Mouse (Mus musculus) neural tube, embryonic 15.5 days (tissue): ENCODE measurements around the gene Ltbp1. TPM values are rescaled to one million over a fixed set of nuclear protein-coding genes. Genes with fewer than 3 reads are reported as not detected.

Source experiments
- ATAC-seq: fragments of 200-750 bp; cut with Nextera tagmentation; 2 replicates; pipeline ENCODE4 v1.8.0; 2017; ENCODE audit warnings: mild to moderate bottlenecking, moderate TSS enrichment, moderate library complexity; ENCODE audit not compliant: low FRiP score
- H3K27ac ChIP-seq: fragments of 300-500 bp; sonication (generic); replicated peaks from 2 replicates; pipeline ENCODE4 v1.5.1; 2015; ENCODE audit warnings: mild to moderate bottlenecking, inconsistent platforms
- H3K27me3 ChIP-seq: fragments of 300-500 bp; sonication (generic); replicated peaks from 2 replicates; pipeline ENCODE4 v1.6.1; 2015; ENCODE audit warnings: inconsistent platforms
- H3K36me3 ChIP-seq: fragments of 300-500 bp; sonication (generic); 2 replicates; pipeline ENCODE4 v1.6.1; 2015; ENCODE audit warnings: inconsistent platforms
- H3K4me1 ChIP-seq: fragments of 300-500 bp; sonication (generic); 2 replicates; pipeline ENCODE4 v1.6.1; 2015; ENCODE audit warnings: inconsistent platforms
- H3K4me2 ChIP-seq: fragments of 300-500 bp; sonication (generic); 2 replicates; pipeline ENCODE4 v1.6.1; 2015; ENCODE audit warnings: inconsistent platforms, mild to moderate bottlenecking, moderate library complexity
- H3K4me3 ChIP-seq: fragments of 300-500 bp; sonication (generic); replicated peaks from 2 replicates; pipeline ENCODE4 v1.5.1; 2015; ENCODE audit warnings: mild to moderate bottlenecking, inconsistent platforms
- H3K9ac ChIP-seq: fragments of 300-500 bp; sonication (generic); replicated peaks from 2 replicates; pipeline ENCODE4 v1.6.1; 2015; ENCODE audit warnings: mild to moderate bottlenecking, inconsistent platforms
- H3K9me3 ChIP-seq: fragments of 300-500 bp; sonication (generic); replicated peaks from 2 replicates; pipeline ENCODE4 v1.6.1; 2016; ENCODE audit warnings: inconsistent platforms
- WGBS: fragments of 180-500 bp; shearing (Covaris S2); methylation state at CpG from one replicate; pipeline ENCODE4 v1.1.7; 2015; ENCODE audit warnings: mixed read lengths; 5-methylcytosine and 5-hydroxymethylcytosine counted together
- polyA plus RNA-seq: library from polyadenylated mRNA; unstranded; fragments of >200 nt; fragmentation: Nextera tagmentation; extraction: Ambion mirVana; gene quantifications from 2 replicates; pipeline ENCODE4 v1.2.1, GENCODE M21; 2015

Gene Ltbp1
- polyA plus RNA-seq, 1 experiment from 2014 or later = 3.6 TPM

DNA sequence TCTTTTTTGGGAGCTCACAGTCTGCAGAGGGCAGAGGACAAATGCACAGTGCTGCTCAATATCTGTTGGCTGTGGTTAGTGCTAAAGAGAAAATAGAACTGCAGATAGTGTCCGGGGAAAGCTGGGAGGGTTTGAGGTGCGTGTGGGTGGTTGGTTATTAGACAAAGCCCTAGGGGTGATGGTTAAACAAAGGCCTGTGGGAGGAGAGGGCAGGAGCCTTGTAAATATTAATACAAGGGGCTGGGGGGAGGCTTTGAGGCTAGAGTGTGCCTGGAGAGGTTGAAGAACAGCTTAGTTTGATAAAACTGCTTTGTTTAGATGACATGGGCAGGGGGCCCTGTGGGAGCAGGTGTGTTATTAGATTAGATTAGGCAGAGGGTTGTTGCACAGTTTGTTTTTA, 65.8 kb downstream of the Ltbp1 start:
- ATAC-seq = no peak
- 3% methylated on average over 2 of the region's 2 CpGs for WGBS
- Histone ChIP-seq H3K4me2 (no peak overlapping the region), H3K36me3 (no peaks in the 10 kb centered on the region), H3K9ac (no peak overlapping the region), H3K27me3 (no peaks in the 10 kb centered on the region), H3K4me3 (no peak overlapping the region), H3K9me3 (no peaks in the 10 kb centered on the region), H3K4me1 (0 out of 2 replicates have a peak, but pooled peaks cover 5% of the 10 kb centered on the region), H3K27ac (no peak overlapping the region)

DNA sequence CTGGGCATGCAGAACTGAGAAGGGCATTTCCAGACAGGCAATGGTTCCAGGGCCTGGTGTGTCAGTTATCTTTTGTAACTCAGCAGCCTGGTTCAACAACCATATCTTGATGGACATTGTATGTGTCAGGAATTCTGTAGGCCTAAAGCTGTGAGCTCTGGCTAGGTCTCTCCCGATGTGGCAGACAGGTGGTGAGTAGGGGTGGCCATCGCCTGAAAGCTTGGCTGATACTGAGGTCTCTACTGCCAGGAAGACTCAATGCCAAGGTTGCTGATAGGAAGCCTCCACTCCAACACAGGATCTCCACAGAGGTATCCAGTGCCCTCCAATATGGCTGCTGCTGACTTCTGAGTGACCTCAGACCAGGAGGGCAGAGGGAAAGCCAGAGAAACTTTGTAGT, 66.4 kb downstream of the Ltbp1 start:
- 97% methylated on average over 2 of the region's 2 CpGs for WGBS
- Histone ChIP-seq H3K36me3 (no peaks in the 10 kb centered on the region), H3K9me3 (no peaks in the 10 kb centered on the region), H3K4me1 (0 out of 2 replicates have a peak, but pooled peaks cover 5% of the 10 kb centered on the region), H3K27ac (no peak overlapping the region), H3K4me3 (no peak overlapping the region), H3K4me2 (no peak overlapping the region), H3K27me3 (no peaks in the 10 kb centered on the region), H3K9ac (no peak overlapping the region)
- ATAC-seq = no peak

DNA sequence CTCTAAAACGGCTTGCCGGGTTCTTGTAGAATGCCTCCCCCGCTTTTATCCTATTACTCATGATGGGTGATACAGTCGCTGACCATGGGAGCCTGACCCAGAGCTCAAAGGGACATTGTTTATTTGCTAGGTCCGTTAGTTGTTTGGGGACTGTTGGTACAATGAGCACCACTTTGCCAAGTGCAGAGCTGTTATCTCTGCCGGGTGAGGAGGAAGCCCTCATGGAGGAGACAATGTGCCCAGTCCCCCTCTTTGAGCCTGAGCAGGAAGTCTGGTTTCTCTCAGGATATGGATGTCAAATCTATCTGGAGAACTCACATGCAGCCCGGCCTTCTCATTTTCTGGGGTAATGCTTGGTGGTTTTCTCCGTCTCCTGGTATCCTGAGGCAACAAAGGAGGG, 68.5 kb downstream of the Ltbp1 start:
- no peak overlapping the region for H3K4me3 ChIP-seq
- no peak overlapping the region for H3K9ac ChIP-seq
- no peak for ATAC-seq
- 61% methylated on average over 8 of the region's 8 CpGs for WGBS
- H3K27ac ChIP-seq = no peak overlapping the region
- H3K27me3 ChIP-seq = no peaks in the 10 kb centered on the region
- no peak overlapping the region for H3K4me2 ChIP-seq
- no peaks in the 10 kb centered on the region for H3K4me1 ChIP-seq
- no peaks in the 10 kb centered on the region for H3K36me3 ChIP-seq
- no peaks in the 10 kb centered on the region for H3K9me3 ChIP-seq

DNA sequence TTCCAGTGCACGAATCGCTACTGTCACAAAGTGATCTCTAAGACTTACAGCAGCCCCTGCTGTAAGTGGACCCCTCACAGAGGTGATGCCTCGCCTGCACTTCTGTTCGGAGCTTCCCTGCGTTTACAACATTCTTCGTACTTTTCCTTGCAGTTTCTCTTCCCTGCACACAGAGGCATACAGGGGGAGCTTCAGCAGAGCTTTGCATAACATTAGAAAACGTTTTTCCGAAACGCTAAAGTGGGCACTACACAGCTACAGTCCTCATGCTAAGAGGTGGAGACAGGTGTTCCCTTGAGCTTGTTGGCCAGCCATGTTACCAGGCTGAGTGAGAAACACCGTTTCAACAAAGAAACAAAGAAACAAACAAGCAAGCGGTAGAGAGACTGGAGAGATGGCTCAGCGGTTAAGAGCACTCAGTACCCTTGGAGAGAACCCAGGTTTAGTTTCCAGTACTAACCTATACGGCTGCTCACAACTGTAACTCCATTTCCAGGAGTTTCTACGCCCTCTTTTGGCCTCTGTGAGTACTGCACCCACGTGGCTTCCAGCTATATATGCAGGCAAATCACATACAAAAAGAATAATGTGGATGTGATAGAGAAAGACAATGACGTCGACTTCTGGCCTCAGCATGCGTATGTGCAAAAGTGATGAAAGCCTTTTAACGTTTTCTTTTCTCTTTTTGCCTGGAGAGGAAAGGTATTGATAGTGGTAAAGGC, 69.8 kb downstream of the Ltbp1 start:
- Histone ChIP-seq H3K9me3 (no peaks in the 10 kb centered on the region), H3K4me2 (no peak overlapping the region), H3K4me3 (no peak overlapping the region), H3K4me1 (no peaks in the 10 kb centered on the region), H3K36me3 (no peaks in the 10 kb centered on the region), H3K27ac (no peak overlapping the region), H3K27me3 (no peaks in the 10 kb centered on the region), H3K9ac (no peak overlapping the region)
- ATAC-seq = no peak
- WGBS = 74% methylated on average over 19 of the region's 19 CpGs

DNA sequence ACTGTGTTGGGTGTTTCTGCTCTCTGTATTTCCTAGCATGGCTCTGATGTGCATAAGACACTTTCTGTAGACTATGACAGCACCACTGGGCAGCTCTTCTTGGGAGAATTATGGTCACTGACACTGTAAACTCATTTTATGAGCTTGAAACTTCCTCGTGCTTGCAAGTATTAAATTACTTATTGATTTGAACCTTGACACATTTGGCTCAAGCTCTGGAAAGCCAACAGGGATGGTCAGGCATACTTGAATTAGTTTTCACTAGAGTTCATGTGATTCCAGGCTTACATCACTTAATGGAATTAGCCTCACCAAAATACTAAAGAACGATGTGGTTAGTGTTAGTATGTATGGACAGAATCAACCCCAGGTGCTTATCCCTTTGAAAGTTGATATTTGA, 76.0 kb downstream of the Ltbp1 start:
- Histone ChIP-seq H3K9ac (no peak overlapping the region), H3K4me2 (no peak overlapping the region), H3K36me3 (no peaks in the 10 kb centered on the region), H3K27me3 (no peaks in the 10 kb centered on the region), H3K9me3 (no peaks in the 10 kb centered on the region), H3K4me1 (no peaks in the 10 kb centered on the region), H3K27ac (no peak overlapping the region), H3K4me3 (no peak overlapping the region)
- 76% methylated on average over 2 of the region's 2 CpGs for WGBS
- no peak for ATAC-seq

DNA sequence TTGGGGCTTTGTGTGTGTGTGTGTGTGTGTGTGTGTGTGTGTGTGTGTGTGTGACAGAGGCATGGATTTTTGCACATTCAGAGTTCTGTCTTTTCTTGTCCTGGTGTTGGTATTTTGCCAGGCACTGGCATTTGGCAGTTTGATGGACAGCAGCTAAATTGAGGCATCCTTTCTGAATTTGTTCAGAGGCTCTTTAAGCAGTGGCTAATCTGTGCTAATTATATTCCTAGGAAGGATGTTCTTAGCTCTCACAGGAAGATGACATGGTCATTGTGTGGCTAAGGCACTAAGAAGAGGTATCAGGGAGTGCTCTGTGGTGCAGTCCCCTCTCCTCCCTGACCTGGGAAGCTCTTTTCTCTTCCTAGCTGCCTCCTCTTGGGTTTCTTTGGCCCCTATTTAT, 77.1 kb downstream of the Ltbp1 start:
- Histone ChIP-seq H3K36me3 (no peaks in the 10 kb centered on the region), H3K4me3 (no peak overlapping the region), H3K4me2 (no peak overlapping the region), H3K27me3 (no peaks in the 10 kb centered on the region), H3K9ac (no peak overlapping the region), H3K4me1 (no peaks in the 10 kb centered on the region), H3K27ac (no peak overlapping the region), H3K9me3 (no peaks in the 10 kb centered on the region)
- ATAC-seq = no peak

DNA sequence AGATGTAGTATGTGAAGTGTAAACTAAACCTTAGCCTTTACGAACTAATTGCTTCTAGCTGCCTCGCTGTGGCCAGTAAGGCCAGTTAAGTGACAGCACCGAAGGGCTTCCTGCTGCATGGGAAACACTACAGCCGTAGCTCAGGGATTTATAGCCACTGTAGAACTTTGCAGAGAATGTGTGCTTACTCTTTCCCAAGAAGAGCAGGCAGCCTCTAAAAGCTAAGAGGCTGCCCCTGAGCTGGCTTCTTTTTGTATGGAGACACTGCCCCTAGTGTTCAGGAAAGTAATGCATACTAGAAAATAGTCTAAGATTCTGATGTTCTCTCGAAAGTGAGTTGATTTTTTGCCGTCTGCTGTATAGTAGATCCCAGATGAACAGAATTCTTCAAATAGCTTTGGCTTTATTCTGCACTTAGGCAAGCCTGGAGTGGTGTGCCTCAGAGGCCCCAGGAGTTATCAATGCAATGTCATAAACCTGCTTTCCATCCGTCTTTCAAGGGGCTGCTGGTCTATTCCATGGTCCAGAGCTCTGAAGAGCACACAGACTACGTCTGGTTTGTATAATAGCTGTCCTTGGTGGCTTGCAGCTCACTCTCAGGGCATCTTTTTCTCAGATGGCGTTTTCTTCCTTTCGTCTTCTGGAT, 82.1 kb downstream of the Ltbp1 start:
- Histone ChIP-seq H3K27ac (no peak overlapping the region), H3K4me2 (no peak overlapping the region), H3K4me1 (0 out of 2 replicates have a peak, but pooled peaks cover 3% of the 10 kb centered on the region), H3K9ac (no peak overlapping the region), H3K9me3 (no peaks in the 10 kb centered on the region), H3K36me3 (no peaks in the 10 kb centered on the region), H3K27me3 (no peaks in the 10 kb centered on the region), H3K4me3 (no peak overlapping the region)
- peak; percentile 75 for ATAC-seq
- 31% methylated on average over 10 of the region's 10 CpGs for WGBS

DNA sequence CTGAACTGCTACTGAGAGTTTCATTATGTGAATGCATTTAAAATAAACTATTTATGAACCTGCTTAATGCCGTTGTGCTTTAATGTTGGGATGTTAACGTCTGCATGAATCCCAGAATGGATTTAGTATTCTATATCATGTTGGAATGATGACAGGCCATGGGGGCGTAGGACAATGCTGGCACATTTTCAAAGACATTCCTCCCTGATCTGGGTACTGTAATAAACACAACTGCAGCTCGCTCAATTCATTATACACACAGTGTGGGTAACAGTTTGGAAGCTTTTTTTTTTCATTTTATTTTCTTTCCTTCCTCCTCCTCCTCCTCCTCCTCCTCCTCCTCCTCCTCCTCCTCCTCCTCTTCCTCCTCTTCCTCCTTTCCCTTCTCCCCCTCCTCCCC, 82.9 kb downstream of the Ltbp1 start:
- 0 out of 2 replicates have a peak, but pooled peaks cover 3% of the 10 kb centered on the region for H3K4me1 ChIP-seq
- H3K9ac ChIP-seq = no peak overlapping the region
- no peak for ATAC-seq
- no peaks in the 10 kb centered on the region for H3K36me3 ChIP-seq
- no peak overlapping the region for H3K4me2 ChIP-seq
- no peaks in the 10 kb centered on the region for H3K9me3 ChIP-seq
- H3K27ac ChIP-seq = no peak overlapping the region
- no peaks in the 10 kb centered on the region for H3K27me3 ChIP-seq
- no peak overlapping the region for H3K4me3 ChIP-seq
- 69% methylated on average over 4 of the region's 4 CpGs for WGBS

DNA sequence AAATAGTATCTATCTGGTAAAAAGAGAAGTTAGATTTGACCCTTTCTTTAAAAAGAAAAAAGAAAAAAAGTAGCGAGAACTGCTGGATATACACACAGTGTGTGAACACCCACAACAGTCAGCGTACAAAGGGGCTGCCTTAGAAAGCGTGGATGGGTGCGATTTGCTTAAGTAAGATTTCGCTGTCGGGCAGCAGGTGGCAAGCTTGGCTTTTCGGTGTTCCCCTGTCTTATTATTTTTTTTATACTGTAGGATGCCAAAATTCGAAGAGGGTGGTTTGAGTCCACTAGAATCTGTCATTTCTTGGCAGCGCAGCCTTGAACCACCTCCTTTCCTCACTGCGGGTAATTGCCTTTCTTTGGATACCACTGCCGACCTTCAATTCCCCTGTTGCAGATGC, 83.4 kb downstream of the Ltbp1 start:
- no peak overlapping the region for H3K4me2 ChIP-seq
- H3K27ac ChIP-seq = no peak overlapping the region
- no peaks in the 10 kb centered on the region for H3K9me3 ChIP-seq
- H3K27me3 ChIP-seq = no peaks in the 10 kb centered on the region
- H3K9ac ChIP-seq = no peak overlapping the region
- no peaks in the 10 kb centered on the region for H3K36me3 ChIP-seq
- WGBS = 83% methylated on average over 11 of the region's 11 CpGs
- H3K4me1 ChIP-seq = 0 out of 2 replicates have a peak, but pooled peaks cover 3% of the 10 kb centered on the region
- no peak overlapping the region for H3K4me3 ChIP-seq
- ATAC-seq = 0 out of 2 replicates have a peak, but pooled peaks have one; percentile 45

DNA sequence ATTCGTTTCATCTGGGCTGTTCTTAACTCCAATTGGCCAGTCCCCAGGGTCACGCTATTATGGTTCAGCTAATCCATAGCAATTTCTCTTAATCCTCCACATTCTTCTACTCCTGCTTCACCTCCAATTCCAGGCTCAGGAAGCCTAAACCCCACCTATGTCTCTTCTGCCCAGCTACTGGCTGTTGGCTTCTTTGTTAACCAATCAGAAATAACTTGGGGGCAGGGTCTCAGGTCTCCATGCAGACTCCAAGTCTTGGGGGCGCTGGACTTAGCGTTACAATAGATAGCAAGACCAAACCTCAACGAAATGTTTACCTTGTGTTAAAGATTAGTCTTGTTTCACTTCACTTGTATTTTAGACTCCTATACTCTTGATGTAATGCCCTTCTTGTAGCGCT, 85.2 kb downstream of the Ltbp1 start:
- H3K4me3 ChIP-seq = no peak overlapping the region
- H3K4me1 ChIP-seq = 0 out of 2 replicates have a peak, but pooled peaks cover 3% of the 10 kb centered on the region
- no peaks in the 10 kb centered on the region for H3K36me3 ChIP-seq
- H3K27ac ChIP-seq = no peak overlapping the region
- WGBS = 89% methylated on average over 6 of the region's 6 CpGs
- H3K9me3 ChIP-seq = no peaks in the 10 kb centered on the region
- no peak overlapping the region for H3K9ac ChIP-seq
- ATAC-seq = no peak
- no peak overlapping the region for H3K4me2 ChIP-seq
- no peaks in the 10 kb centered on the region for H3K27me3 ChIP-seq

DNA sequence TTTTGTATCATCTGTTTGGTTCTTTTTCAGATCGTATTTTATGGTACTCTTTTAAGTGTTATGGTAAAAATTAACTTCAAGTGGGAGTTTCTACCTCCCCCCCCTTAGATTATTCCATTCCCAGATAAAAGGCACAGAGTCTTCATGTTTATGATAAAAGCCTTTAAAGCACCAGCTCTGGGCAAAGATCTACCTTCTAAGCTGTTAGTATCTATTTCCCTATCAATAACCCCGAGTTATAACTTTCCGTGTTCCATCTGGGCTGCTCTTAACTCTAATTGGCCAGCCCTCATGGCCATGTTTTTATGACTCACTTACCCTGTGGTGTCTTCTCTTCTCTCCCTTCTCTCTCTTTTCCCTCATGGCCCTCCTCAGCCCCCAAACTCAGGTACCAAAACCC, 88.2 kb downstream of the Ltbp1 start:
- no peaks in the 10 kb centered on the region for H3K36me3 ChIP-seq
- H3K4me1 ChIP-seq = 0 out of 2 replicates have a peak, but pooled peaks cover 3% of the 10 kb centered on the region
- H3K27ac ChIP-seq = no peak overlapping the region
- ATAC-seq = no peak
- 90% methylated on average over 3 of the region's 3 CpGs for WGBS
- no peaks in the 10 kb centered on the region for H3K9me3 ChIP-seq
- H3K9ac ChIP-seq = no peak overlapping the region
- H3K27me3 ChIP-seq = no peaks in the 10 kb centered on the region
- no peak overlapping the region for H3K4me2 ChIP-seq
- H3K4me3 ChIP-seq = no peak overlapping the region

DNA sequence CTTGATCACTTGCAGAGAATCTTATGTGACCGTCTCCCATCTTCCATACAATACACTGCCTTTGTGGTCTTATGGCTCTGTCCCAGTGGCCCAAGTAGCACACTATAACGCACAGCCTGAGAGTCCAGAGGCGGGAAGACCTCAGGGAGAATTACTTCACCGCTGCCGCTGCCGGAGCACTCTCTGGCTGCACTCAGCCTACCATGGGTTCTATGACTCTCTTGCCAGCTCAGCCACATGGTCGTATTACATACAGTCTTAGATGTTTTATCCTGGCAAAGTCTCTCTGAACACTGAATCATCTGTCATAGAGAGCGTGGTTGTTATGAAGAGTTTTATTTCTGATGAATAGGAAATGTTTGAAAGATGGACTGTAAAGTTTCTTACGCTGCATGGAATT, 89.2 kb downstream of the Ltbp1 start:
- H3K36me3 ChIP-seq = no peaks in the 10 kb centered on the region
- 94% methylated on average over 9 of the region's 9 CpGs for WGBS
- no peak for ATAC-seq
- H3K27ac ChIP-seq = no peak overlapping the region
- H3K4me1 ChIP-seq = no peaks in the 10 kb centered on the region
- H3K4me2 ChIP-seq = no peak overlapping the region
- H3K9me3 ChIP-seq = no peaks in the 10 kb centered on the region
- H3K9ac ChIP-seq = no peak overlapping the region
- no peak overlapping the region for H3K4me3 ChIP-seq
- H3K27me3 ChIP-seq = no peaks in the 10 kb centered on the region
